Mouse (Mus musculus) megakaryocyte, embryonic 14.5 days (primary cell): ENCODE results near the gene Nmral1. TPM values are rescaled to one million over a fixed set of nuclear protein-coding genes. Genes with fewer than 3 reads are reported as not detected.
A peak's percentile ranks its signal among the peaks of the same experiment; 100 is the strongest.
"Not testable (repeated sequence)": the region's sequence is repeated elsewhere in the genome, so short reads cannot be mapped to it uniquely, and the experiment has no call there.

ENCODE experiments used
- H3K27me3 ChIP-seq: replicated peaks from 2 replicates; pipeline ENCODE3; 2012; ENCODE audit warnings: inconsistent platforms
- H3K36me3 ChIP-seq: replicated peaks from 2 replicates; pipeline ENCODE3; 2012; ENCODE audit warnings: low read length, inconsistent platforms, mixed read lengths
- H3K4me1 ChIP-seq: 2 replicates; pipeline ENCODE4 v1.6.1; 2012; ENCODE audit warnings: inconsistent platforms
- H3K4me3 ChIP-seq: replicated peaks from 2 replicates; pipeline ENCODE3; 2012; ENCODE audit warnings: moderate library complexity, mild to moderate bottlenecking, inconsistent platforms
- H3K9me3 ChIP-seq: 2 replicates; pipeline ENCODE4 v1.6.1; 2012; ENCODE audit warnings: inconsistent platforms
- FLI1 ChIP-seq: IDR thresholded peaks from 2 replicates; pipeline ENCODE4 v1.6.1; 2012; ENCODE audit warnings: low read length, inconsistent platforms, mixed read lengths
- GATA1 ChIP-seq: IDR thresholded peaks from 3 replicates; pipeline ENCODE4 v1.6.1; 2012; ENCODE audit warnings: mixed read lengths, low read length, inconsistent platforms, borderline replicate concordance
- polyA plus RNA-seq: library from polyadenylated mRNA; stranded (reverse); fragments of >175 nt; gene quantifications from 2 replicates; pipeline ENCODE4 v1.2.3, GENCODE M21; 2012; ENCODE audit warnings: low replicate concordance; ENCODE audit not compliant: insufficient read depth

Nmral1 gene
- 3.2 TPM in 1 of 2 replicates, not detected in the other for polyA plus RNA-seq

DNA sequence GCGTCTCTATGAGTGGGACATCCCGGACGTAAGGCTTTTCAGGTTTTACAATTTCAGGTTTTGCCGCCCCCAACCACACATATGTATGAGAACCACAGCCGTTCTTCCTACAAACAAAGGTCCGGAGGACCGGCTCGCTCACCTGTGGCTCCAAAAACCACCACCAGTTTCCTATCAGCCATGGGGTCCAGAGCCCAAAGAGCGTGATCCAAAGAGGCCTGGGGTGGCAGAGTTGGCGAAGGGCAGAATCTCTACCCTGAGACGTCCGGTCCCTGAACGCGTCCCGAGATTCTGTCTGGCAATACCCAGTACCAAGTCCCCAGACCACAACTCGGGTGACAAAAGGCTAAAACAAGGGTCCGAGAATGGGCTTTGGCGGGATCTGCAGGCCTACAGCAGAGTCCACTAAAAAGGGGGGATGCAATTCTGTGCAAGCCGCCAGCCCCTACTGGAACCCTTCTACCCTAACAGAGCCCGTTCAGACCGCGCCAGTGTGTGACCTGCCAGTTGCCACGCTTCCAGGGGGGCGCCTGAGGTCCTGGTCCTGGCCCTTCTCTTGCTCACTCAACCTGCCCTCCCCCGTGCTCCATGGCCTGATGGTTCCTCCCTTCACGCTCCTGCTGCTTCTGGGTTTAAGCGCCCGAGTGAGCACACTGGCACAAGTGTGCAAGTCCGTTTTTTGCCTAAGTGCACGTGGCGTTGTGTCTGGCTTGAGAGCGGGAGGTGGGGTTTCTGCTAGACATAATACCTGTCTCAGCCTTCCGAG lies at the start of gene Nmral1:
Gene Nmral1, minus strand, starts transcription at position 604 of the 766 bp plus-strand sequence.
- Histone ChIP-seq H3K9me3 (no peaks in the 10 kb centered on the region), H3K27me3 (no peaks in the 10 kb centered on the region), H3K36me3 (peaks cover 26% of the 10 kb centered on the region), H3K4me3 (peak within 1 kb of the TSS; percentile 92), H3K4me1 (peaks cover 60% of the 10 kb centered on the region)
- no peak for TF ChIP-seq FLI1
- TF ChIP-seq GATA1 = no peak

DNA sequence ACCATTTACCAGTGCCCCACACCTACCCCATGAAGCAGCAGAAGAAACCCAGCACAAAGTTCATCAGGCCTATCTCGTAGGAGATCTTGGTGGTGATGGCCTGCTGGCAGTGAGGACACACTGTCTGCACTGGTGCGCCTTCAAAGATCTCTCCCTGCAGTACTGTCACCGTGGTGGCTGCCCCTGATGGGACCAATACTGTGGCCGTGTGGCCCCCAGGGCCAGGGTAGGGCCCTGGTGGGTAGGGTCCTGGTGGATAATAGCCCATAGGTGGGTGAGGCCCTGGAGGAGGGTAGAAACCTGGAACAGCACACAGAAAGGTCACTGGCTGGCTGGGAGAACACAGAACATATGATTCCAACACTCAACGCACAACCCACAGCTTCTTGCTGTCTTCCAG lies 49.6 kb upstream of the Nmral1 start:
- Histone ChIP-seq H3K9me3 (no peaks in the 10 kb centered on the region), H3K4me1 (peaks cover 21% of the 10 kb centered on the region), H3K36me3 (peaks cover 82% of the 10 kb centered on the region), H3K27me3 (no peaks in the 10 kb centered on the region), H3K4me3 (no peak overlapping the region)
- no peak for TF ChIP-seq GATA1
- TF ChIP-seq FLI1 = no peak

DNA sequence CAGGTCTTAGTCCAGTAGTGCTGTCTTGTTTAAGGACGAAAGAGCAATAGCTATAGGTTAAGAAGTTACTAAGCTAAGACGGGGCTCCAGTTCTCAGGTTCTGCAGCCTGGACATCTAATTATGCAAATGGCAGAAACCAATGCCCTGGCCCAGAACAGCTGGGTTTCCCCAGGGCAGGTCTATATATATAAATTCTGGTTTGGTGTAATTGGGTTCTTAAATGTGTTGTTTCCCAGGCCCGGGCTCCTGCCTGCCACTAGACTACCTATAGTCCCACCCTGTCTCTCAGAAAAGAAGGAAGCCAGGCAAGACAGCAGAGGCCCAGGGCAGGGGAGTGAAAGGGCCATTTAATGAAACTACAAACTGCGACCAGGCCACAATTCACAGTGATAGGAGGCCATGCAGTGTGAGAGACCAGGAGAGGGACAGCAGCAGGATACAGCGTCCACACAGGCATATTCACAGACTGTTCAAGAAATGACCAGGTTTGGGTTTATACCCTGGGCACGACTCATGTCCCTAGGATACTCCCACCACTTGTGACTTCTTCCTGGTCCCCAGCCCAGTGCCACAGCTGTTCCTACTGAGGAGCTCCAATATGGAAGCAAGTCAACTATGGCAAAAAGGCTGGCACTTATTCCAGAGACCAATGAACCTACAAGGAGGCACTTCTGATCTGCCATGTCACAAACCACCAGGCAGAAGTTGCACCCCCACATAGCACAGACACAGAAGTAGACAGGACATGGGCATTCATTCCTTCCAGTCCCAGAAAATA lies 48.0 kb upstream of the Nmral1 start:
- Histone ChIP-seq H3K27me3 (no peaks in the 10 kb centered on the region), H3K4me1 (peaks cover 25% of the 10 kb centered on the region), H3K36me3 (peaks cover 85% of the 10 kb centered on the region), H3K9me3 (no peaks in the 10 kb centered on the region), H3K4me3 (no peak overlapping the region)
- TF ChIP-seq GATA1 = no peak
- no peak for TF ChIP-seq FLI1

DNA sequence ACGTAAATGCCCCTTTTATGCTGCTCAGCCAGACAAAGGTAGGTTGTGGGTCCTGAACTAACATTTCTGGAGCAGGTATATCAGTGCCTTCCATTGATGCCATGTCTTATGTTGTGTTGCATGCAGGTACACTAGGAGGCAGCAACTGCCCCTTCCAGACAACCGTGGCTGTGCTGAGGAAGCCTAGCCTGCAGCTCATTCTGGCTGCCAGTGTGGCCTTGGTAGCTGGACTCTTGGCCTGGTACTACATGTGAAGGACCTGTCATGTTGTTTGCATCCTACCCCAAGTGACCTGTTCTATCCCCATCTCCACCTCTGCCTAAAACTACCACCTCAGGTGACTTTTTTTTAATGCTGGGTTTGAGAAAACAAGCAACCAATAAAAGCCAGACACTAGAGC lies 46.7 kb upstream of the Nmral1 start:
- no peak for TF ChIP-seq GATA1
- TF ChIP-seq FLI1 = no peak
- no peaks in the 10 kb centered on the region for H3K9me3 ChIP-seq
- no peak overlapping the region for H3K4me3 ChIP-seq
- H3K27me3 ChIP-seq = no peaks in the 10 kb centered on the region
- H3K4me1 ChIP-seq = peaks cover 25% of the 10 kb centered on the region
- H3K36me3 ChIP-seq = peaks cover 82% of the 10 kb centered on the region

DNA sequence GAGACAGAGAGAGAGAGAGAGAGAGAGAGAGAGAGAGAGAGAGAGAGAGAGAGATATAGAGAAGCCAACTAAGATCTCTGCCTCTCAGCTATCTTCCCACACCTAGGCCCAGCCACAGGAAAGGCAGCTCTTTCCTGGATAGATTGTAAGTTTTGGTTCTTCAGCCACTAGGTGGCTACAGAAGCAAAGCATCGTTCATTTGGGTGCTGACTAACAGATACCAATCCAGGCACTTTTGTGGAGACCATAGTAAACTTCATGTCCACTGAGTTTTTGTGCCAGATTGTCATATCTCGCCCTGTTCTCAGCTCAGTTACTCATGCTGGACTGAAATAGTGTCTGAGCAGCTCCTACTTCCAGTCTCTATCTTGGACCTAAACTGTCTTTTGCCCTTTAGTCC lies 44.1 kb upstream of the Nmral1 start:
- no peaks in the 10 kb centered on the region for H3K27me3 ChIP-seq
- H3K9me3 ChIP-seq = no peaks in the 10 kb centered on the region
- TF ChIP-seq GATA1 (no peak), FLI1 (no peak)
- H3K36me3 ChIP-seq = peaks cover 57% of the 10 kb centered on the region
- H3K4me1 ChIP-seq = peaks cover 29% of the 10 kb centered on the region
- H3K4me3 ChIP-seq = no peak overlapping the region

GRCm38 (mm10) chr16:4762437-4762836 lies 43.3 kb upstream of the Nmral1 start:
- TF ChIP-seq FLI1 (no peak), GATA1 (no peak)
- Histone ChIP-seq H3K27me3 (no peaks in the 10 kb centered on the region), H3K4me1 (peaks cover 34% of the 10 kb centered on the region), H3K36me3 (peaks cover 49% of the 10 kb centered on the region), H3K4me3 (no peak overlapping the region), H3K9me3 (no peaks in the 10 kb centered on the region)

- not testable (repeated sequence) for H3K4me1 ChIP-seq
Measured at GRCm38 (mm10) chr16:4756660-4757335, 37.6 kb upstream of the Nmral1 start.

DNA sequence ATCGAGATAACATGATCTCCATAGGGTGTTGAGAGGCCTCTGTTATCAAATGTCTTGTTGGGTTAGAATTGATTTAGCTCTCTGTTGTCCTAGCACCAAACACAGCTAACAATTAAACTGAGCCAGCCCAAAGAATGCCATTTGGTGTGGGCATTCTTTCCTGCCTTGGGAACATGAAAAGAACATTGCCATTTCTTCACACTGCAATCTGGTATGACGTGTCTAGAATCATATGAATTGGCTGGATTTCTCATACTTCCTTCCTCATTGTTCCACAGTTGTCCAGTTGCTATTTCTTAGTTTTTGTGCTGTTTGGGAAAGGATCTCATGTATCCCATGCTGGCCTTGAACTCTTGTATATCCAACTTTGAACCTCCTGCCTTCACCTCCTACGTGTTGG lies 34.9 kb upstream of the Nmral1 start:
- no peaks in the 10 kb centered on the region for H3K27me3 ChIP-seq
- TF ChIP-seq FLI1 = no peak
- no peak for TF ChIP-seq GATA1

More at GRCm38 (mm10) chr16:4756660-4757335, 37.6 kb upstream of the Nmral1 start:
- H3K36me3 ChIP-seq, H3K27me3 ChIP-seq, H3K9me3 ChIP-seq: not testable (repeated sequence)
- peak overlapping the region; percentile 76 for H3K4me3 ChIP-seq

GRCm38 (mm10) chr16:4752155-4752554 lies 33.0 kb upstream of the Nmral1 start:
- H3K27me3 ChIP-seq = no peaks in the 10 kb centered on the region
- no peaks in the 10 kb centered on the region; the same call in 1 of the 2 replicates for H3K4me1 ChIP-seq
- peaks cover 2% of the 10 kb centered on the region; the same call in 1 of the 2 replicates for H3K9me3 ChIP-seq
- H3K36me3 ChIP-seq = peaks cover 11% of the 10 kb centered on the region
- TF ChIP-seq FLI1 (no peak), GATA1 (no peak)
- H3K4me3 ChIP-seq = no peak overlapping the region

More for the DNA sequence above, 34.9 kb upstream of the Nmral1 start:
- peaks cover 2% of the 10 kb centered on the region; the same call in 1 of the 2 replicates for H3K9me3 ChIP-seq
- peaks cover 5% of the 10 kb centered on the region; the same call in 1 of the 2 replicates for H3K4me1 ChIP-seq
- H3K36me3 ChIP-seq = peaks cover 11% of the 10 kb centered on the region
- H3K4me3 ChIP-seq = no peak overlapping the region
